Mouse (Mus musculus): ENCODE measurements around the gene Lao1.
A peak's percentile ranks its signal among the peaks of the same experiment; 100 is the strongest.
"Not testable (repeated sequence)": the region's sequence is repeated elsewhere in the genome, so short reads cannot be mapped to it uniquely, and the experiment has no call there.

The Lao1 gene

DNA sequence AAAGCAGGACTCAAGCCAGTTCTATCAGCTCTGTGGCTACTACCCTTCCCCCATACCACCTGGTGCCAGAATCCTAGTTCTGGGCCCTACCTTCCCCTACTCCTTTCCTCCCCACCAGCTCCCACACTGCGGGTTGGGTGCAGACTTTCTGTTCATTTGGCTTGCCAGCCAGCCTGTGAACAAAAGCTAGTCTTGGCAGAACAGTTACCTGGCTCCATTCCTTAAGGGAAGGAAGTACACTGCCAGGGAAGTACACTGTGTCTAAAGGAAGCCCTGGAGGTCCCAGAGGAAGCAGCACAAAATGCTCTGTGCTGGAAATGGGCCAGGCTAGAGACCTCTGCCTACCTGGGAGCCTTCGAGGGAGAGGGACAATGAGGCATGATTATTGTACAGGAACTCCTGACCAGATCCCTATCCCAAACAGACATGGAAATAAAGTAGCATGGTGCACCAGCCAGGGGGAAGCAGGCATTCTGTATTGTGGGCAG is at the start of gene Lao1:
Gene Lao1 (plus strand): TSS at position 438 of the 488 bp plus-strand sequence.
- no peak for DNase-seq (ENCODE audit: low spot score)

DNA sequence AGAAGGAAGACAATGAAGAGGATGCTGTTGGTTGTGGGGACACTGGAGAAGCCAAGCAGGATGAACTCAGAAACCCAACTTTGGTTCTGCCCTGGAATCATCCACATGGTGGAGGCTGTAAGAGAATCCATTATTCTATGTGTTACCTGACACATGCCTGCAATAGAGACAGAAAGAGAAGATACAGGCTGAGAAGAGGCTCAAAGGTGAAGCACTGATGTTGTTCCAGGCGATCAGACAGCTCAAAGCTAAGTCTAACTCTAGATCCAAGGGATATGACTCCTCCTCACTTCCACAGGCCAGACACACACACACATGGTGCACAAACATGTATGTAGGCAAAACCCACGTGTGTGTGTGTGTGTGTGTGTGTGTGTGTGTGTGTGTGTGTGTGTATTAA is 44.0 kb upstream of the Lao1 start, which contains the start of gene Olfr1329:
Gene Olfr1329 (minus strand): TSS at position 101 of the 400 bp plus-strand sequence.
- DNase-seq (ENCODE audit: low spot score): not testable (repeated sequence)

DNA sequence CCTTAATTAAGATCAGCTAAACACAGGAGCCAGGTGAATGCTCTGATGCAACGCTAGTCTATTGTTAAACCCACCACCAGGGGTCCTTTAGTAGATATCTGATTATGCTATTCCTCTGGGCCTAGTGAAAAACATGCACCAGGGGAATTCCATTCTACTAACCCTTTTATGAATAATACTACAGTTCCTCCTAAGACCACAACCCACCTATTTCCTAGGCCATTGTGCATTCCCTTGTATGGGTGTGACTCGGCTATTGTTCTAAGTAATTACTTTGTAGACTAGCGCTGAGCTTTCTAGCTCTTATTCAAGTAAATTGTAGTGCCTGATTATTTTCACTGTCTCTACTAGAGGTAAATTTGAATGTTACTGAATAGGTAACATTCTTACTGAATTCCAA is 30.1 kb upstream of the Lao1 start:
- not testable (repeated sequence) for DNase-seq (ENCODE audit: low spot score)

DNA sequence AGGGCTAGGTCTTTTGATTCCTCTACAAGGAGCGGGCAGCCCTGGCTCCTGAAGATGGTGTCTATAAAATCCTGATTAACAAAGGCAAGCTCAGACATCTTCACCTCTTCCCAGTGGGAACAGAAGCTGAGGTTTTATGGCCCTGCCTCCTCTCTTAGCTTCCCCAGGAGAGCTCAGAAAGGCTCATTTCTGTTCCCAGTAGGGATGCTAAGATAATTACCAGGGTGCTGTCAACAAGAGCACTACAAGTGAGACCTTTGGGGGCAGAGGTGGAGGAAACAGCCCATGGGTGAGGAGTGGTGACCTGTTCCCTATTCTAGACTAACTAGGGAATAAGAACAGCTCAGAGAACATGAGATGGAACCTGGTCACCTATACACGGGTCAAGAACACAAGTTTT is 22.9 kb upstream of the Lao1 start, which contains the start of gene Olfr1328:
Gene Olfr1328 (minus strand): TSS at position 101 of the 400 bp plus-strand sequence.
- DNase-seq (ENCODE audit: low spot score): no peak

DNA sequence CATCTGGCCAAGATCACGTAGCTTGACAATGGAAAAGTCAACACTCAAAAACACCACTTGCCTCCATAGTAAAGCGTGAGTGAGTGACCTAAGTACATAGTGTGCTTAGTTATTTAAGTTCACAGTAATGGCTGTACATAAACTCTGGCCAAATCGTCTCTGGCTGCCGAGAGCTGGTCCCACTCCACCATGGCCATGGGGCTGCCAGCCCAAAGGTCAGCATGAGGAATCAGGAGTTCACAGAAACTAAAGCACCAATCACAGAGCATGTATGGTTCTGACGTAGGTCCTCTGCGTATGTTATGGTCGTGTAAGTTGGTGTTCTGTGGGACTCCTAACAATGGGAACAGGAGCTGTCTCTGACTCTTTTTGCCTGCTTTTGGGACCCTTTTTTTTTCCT is 2.6 kb upstream of the Lao1 start:
- no peak for DNase-seq (ENCODE audit: low spot score)

DNA sequence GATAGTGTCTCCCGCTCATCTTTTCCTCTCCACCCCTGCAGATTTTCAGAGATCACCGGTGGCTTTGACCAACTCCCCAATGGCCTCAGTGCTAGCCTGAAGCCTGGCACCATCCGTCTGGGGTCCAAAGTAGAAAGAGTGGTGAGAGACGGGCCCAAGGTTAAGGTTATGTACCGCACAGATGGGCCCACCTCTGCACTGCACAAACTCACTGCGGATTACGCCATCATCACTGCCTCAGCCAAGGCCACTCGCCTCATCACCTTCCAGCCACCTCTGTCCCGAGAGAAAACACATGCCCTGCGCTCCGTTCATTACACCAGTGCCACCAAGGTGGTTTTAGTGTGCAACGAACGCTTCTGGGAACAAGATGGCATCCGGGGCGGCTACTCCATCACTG is 6.3 kb downstream of the Lao1 start:
- DNase-seq (ENCODE audit: low spot score): no peak

DNA sequence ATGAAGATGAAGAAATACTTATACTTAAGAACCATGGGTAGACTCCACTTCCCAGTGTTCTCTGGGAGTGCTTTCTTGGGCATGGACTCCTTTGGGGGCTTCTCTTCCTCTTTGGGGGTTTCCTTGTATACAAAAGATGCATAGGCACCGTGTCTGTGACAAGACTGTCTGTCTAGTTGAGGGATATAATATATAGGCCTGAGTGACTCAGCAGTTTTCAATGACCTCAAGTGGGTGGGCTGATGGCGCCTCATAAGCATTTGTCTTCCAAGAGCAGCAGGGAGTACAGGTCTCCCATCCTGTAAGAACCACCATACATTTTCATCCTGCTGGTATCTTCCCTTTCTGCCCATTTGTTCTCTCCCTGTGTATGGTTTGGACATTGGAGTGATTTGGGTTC is 11.9 kb downstream of the Lao1 start:
- DNase-seq (ENCODE audit: low spot score): no peak

DNA sequence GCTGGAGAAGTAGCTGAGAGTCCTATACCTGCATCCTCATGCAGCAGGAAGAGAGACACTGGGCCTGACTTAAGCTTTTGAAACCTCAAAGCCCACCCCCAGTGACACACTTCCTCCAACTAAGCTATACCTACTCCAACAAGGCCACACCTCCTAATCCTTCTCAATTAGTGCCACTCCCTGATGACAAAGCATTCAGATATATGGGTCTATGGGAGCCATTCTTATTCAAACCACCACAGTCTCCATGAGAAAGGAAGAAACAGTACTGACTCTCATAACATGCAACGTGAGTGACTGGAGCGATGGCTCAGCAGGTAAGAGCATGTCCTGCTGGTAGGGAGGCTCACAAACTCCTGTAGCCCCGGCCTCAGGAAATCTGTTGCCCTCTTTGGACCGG is 23.9 kb downstream of the Lao1 start:
- no peak for DNase-seq (ENCODE audit: low spot score)

DNA sequence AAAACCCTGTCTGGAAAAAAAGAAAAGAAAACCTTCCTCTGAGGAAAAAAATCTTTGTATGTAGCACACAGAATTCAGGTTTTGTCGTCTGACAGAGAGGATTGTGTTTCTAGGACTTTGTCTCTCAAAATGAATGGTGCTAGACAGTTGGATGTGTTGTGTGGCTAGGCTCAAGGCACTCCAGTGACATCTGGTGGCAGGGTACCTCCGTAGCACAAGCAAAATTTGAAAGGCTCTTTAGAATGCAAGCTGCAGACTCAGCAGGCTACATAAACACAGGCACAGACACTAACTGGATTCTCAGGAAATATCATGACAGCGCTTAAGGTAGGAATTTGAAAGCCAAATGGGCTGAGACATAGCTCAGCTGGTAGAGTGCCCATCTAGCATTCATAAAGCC is 27.2 kb downstream of the Lao1 start:
- DNase-seq (ENCODE audit: low spot score): no peak

DNA sequence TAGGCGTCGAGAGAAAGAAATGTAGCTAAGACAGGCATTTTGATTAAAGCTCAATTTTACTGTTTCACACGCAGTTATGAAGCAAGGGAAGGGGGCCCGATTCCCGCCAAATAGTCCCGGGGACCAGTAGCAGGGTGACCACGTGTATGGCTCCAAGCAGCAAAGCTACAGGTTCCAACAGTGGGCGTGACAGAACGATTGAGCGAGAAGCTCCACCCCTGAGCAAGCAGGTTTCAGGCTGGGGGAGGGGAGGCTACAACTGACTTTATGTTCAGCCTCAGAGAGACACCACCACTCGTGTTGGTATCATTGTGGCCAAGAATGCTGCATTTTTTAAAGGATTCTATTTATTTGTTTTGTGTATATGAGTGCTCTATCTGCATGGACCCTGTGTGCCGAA is 28.0 kb downstream of the Lao1 start:
- no peak for DNase-seq (ENCODE audit: low spot score)

DNA sequence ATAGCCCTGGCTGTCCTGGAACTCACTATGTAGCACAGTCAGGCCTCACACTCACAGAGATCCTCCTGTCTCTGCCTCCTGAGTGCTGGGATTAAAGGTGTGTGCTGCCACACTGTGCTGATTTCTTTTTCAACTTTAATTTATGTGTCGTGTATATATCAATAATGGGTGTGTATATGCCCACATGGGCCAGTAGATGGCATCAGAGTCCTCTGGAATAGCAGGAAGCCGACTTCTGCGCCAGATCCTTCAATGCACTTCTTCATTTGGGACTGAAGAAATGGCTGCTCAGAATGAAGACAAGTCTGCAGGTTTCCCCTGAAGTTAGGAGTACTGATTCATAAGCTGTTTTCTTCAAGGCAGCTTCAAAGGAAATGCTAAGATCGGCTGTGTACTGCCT is 30.4 kb downstream of the Lao1 start:
- DNase-seq (ENCODE audit: low spot score): no peak

DNA sequence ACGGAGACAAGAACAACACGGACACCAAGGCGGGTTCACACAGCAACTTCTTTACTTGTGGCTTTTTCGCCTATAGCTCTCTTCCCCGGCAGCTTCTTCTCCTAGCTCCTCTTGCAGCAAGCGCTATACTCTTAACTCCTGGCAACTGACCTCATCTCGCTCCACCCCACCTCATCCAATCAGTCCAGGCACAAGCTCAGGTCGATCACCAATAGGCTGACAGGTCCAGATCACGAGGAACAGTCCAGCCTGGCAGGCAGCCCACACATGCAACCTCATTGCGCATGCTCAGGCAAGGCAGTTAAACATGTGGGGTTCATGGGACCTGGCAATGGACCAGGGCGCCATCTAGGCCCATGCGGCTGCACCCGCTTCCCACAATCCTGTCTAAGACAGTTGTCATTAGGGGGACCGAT is 35.8 kb downstream of the Lao1 start:
- DNase-seq (ENCODE audit: low spot score): no peak

DNA sequence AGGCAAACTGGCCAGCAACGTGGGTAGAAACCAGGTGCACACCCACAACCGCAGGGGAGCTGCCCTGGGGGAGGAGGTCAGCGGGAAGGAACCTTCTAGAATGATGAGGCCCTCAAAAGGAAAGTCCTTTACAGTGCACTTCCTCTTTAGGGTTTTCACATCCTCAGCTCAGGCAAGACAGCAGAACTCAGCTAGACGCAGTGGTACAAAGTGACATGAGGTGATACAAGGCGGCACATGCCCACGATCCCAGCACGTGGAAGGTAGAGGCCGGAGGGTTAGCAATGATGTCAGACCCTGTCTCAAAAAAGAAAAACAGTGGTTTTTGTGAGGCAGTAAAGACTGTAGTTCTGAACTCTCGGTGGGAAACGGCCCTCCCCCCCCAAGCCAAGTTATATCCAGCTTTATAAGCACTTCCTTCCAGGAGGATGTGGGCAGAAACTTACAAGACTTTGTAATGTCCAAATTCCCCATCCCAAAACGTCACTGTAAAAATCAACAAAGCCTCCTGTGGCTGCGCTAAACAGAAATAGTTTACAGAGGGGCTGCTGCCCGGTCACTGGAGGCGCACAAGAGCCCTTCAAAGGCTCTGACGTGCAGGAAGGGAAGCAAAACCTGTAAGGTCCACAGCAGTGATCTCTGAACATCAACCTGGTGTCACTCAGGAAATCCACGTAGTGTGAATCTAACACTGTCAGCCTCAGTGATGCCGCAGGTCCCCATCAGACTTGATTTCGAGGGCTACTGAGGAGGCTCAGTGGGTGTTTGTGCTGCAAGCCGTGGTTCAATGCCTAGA is 38.5 kb downstream of the Lao1 start:
- DNase-seq (ENCODE audit: low spot score): peak; percentile 44

DNA sequence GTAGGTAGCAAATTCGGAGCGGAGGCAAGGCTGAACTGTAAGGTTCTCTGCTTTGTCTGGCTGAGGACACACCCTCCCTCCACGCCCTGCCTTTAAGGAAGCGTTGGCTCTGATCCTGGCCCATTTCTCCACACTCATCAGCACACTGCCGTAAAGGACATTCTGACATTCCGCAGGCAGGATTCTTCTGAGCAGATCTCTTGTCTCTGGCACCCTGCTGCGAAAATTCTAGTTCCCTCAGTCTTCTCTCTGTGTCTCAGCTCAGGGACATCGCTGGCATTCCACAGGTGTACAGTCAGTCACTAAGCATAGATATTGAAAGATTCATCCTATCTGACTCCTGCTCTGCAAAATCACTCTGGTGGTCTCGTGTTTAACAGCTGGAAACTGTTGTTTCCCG is 40.3 kb downstream of the Lao1 start:
- no peak for DNase-seq (ENCODE audit: low spot score)

DNA sequence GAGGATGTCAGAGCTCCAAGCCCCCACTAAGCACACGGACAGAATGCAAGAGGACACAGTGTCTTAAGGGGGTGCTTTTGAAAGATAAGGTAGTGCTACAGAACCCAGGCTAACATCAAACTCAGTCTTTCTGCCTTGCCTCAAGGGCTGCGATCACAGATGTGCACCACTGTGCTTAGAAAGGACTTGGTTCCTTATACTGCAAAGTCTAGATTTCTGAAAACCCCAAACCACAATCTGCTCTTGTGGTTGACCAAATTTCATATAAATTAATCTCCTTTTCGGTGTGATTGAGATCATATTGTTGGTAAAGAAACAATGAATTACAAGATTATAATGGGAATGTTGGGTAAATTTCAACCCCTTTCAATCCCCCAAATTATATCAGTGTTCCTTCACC is 41.1 kb downstream of the Lao1 start:
- DNase-seq (ENCODE audit: low spot score): no peak

DNA sequence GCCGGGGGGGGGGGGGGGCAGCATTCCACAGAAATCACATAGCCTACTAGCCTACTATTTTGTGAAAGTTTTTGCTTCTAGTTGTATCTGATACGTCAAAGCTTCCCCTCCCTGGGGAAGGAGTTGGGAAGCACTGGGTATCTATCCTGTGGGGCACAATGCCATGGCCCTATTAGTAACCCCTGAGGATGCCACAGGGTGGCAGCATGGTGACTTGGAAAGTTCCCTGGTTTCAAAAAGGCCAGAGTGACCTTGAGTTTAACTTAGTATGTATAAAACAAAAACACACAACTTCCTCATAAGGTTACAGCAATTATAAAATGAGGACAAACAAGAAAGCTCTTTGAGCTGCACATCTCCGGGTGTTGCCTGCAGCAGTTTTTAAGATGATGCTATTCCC is 42.8 kb downstream of the Lao1 start:
- DNase-seq (ENCODE audit: low spot score): no peak

DNA sequence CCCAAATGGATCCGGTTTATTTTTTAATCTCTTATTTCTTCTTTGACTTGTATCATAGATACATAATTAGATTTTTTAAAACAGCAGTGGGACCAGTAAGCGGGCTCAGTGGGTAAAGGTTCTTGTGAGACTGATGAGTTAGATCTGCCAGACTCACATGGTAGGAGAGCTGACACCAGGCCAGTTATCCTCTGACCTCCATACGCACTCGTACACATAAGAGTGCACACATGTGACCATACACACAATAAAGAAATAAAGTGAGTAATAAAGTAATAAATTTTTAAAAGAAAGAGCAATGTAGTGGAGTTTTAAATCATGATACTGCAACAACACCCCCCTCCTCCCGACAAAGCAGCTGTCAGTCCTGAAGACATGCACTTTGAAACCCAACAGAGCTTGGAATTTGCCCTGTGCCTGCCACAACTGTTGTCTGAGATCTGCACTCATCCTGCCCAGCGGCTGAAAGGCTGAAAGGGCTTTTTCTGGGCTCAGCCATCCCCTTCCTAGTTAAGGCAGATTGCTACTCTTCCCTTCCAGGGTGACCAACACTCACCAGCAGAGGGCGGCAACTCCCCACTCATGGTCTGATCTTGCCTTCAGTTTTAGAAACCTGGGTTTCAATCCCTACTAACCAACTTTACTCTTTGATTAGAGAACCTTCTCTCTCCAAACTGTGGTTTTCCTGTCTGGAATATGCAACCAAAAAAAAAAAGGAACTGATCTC is 43.4 kb downstream of the Lao1 start:
- peak; percentile 59 for DNase-seq (ENCODE audit: low spot score)

DNA sequence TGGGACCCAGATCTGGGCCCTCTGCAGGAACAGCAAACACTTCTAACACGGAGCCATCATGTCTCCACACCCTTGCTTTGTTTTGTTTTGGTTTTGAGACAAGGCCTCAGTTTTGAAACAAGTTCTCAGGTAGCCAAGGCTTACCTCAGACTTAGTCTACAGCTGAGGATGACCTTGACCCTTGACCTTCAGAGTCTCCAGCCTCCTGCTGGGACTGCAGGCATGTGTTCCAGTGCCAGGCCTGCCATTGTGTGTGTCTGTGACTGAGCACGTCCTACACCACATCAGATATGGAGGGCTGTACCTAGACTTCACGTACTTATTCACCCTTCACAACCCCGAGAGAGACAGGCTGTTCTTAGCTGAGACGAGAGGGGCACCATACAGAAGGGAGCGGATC is 46.2 kb downstream of the Lao1 start:
- no peak for DNase-seq (ENCODE audit: low spot score)

DNA sequence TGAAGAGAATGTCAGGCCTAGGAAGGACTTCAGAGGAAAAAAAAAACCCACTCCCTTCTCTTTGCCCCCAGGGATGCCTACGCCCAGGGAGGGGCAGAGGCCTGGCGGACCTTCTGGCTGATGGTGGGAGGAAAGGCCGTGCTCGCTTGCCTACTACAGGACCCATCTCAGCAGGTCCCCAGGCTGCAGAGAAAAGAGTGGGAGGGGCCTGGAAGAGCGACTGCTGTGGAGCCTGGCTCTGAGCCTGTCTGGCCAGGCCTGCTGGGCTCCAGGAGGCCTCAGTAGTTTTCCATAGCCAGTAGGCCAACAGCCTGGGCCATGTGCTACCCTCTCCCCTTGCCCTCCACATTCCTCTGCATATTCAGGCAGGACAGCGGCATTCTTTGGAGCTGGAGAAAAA is 47.1 kb downstream of the Lao1 start:
- DNase-seq (ENCODE audit: low spot score): no peak

DNA sequence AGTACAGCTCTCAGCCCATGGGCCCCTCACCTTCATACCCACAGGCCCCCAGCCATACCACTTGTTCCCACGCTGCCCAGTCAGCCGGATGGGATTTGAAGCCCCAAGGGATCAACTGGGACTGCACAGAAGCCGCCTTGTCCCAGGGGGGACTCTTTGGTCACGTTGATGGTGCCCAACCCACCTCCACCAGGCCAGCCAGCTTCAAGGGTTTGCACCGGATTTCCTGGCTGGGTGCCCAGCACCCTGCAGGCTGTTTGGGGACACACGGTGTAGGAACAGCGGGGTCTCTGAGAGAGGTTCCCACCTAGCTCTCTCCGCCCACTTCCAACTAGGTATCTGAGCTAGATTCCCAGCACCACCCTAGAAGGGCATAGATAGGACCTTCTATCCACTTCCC is 48.4 kb downstream of the Lao1 start:
- no peak for DNase-seq (ENCODE audit: low spot score)

DNA sequence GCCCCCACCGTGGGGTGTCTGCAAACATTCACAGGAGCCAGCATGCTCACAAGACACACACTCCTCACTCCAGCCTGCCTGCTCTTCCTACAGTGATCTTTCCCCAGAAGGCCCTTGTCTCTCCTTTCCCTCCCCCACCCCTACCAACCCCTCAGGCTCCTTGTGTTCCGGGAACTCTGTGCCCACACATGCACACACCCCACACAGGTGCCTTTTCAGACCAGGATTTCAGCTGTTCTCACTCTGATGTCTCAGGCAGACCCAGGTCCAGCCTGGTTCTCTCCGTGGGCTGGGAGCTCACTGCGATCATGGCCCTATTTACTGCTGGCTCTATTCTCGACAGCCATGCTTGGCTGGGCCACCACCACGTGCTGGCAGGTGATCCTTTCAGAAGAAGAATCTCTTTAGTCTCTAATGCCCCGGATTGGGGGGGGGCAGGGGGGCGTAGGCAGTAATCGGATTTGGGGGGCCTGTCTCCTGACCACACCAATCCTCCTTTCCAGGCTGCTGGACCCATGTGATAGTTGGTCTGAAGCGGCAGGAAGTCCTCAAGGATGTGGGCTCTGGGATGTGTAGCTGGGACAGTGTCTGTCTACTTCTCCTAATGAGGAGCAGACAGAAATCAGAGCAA is 49.8 kb downstream of the Lao1 start:
- no peak for DNase-seq (ENCODE audit: low spot score)

DNA sequence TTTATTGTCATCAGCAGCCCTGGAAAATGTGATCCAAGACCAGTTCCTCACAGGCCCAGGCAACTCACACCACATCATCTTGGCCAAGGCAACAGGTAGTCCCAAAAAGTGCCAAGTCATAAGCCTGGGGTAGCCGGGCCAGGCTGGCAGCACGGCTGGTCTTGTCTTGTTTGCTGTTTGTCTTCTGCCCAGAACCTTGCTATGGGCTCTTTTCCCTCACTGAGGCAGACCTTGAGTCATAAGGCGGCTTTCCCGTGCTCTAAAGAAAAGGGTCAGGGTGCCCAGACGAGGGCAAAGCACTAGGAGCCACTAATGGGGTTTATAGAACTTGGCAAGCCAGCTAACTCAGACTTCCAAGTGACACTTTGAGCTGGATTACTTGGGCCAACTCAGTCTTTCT is 51.7 kb downstream of the Lao1 start:
- DNase-seq (ENCODE audit: low spot score): no peak

DNA sequence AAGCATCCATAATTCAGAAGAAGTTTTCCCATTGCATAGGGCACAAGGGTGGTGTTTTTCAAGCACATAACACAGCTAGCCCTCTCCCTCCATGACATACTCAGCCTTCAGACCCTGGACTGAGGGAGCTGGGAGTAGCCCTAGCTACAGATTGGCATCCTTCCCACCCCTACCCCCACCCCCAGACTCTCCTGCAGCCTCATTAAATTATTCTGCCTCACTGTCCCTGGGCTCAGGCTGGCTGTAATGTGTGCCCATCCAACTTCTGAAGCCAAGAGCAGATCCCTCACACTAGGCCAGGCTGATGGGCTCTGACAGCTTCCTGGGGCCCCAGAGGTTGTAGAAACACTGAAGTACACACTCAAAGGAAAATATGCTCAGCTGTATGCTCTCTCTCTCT is 53.6 kb downstream of the Lao1 start:
- DNase-seq (ENCODE audit: low spot score): no peak

Measured in spleen, adult 12 weeks (tissue).